Mouse (Mus musculus) MEL (cell line): ENCODE measurements around the gene Ski. TPM values are rescaled to one million over a fixed set of nuclear protein-coding genes. Genes with fewer than 3 reads are reported as not detected.

Experiments used
- DNase-seq: peaks from one replicate; pipeline ENCODE4 v3.0.0; 2011; ENCODE audit warnings: low read depth, low spot score
- H3K27ac ChIP-seq: 2 replicates; pipeline ENCODE4 v1.5.1; 2012; ENCODE audit warnings: low read depth, mild to moderate bottlenecking, control low read depth, low read length, moderate library complexity; ENCODE audit not compliant: control insufficient read depth
- H3K27me3 ChIP-seq, 2 experiments: fragments of 150-350 bp in 1 of 2; sonication (generic) in 1 of 2; 2 replicates each; pipeline ENCODE4 v1.6.1; 2012; ENCODE audit warnings: low read length in 2 of 2, mild to moderate bottlenecking in 2 of 2, improper control_type of control experiment in 1 of 2, moderate library complexity in 1 of 2; ENCODE audit not compliant: insufficient read depth in 2 of 2, control insufficient read depth in 1 of 2
- H3K36me3 ChIP-seq, 2 experiments: 2 replicates each; pipeline ENCODE4 v1.6.1; 2012 to 2014; ENCODE audit warnings: low read length in 2 of 2, improper control_type of control experiment in 1 of 2, inconsistent platforms in 1 of 2, mild to moderate bottlenecking in 1 of 2; ENCODE audit not compliant: insufficient read depth in 2 of 2, control insufficient read depth in 1 of 2
- H3K4me1 ChIP-seq, 2 experiments: fragments of 150-350 bp in 1 of 2; sonication (generic) in 1 of 2; 2 replicates each; pipeline ENCODE4 v1.6.1; 2012; ENCODE audit warnings: low read length in 2 of 2, improper control_type of control experiment in 1 of 2, mild to moderate bottlenecking in 1 of 2; ENCODE audit not compliant: insufficient read depth in 2 of 2, control insufficient read depth in 1 of 2
- H3K4me3 ChIP-seq, 2 experiments: fragments of 150-350 bp in 1 of 2; sonication (generic) in 1 of 2; 2 replicates each; pipeline ENCODE4 v1.5.1; 2012; ENCODE audit warnings: low read depth in 2 of 2, low read length in 2 of 2, mild to moderate bottlenecking in 2 of 2, moderate library complexity in 2 of 2, control low read depth in 1 of 2, improper control_type of control experiment in 1 of 2; ENCODE audit not compliant: control insufficient read depth in 1 of 2, insufficient read depth in 1 of 2
- H3K79me2 ChIP-seq: 2 replicates; pipeline ENCODE4 v1.6.1; 2012; ENCODE audit warnings: mild to moderate bottlenecking, low read length, moderate library complexity; ENCODE audit not compliant: control insufficient read depth, poor library complexity, insufficient read depth
- H3K9ac ChIP-seq: 2 replicates; pipeline ENCODE4 v1.6.1; 2012; ENCODE audit warnings: low read depth, mild to moderate bottlenecking, control low read depth, low read length, moderate library complexity; ENCODE audit not compliant: control insufficient read depth, poor library complexity, severe bottlenecking
- H3K9me3 ChIP-seq: fragments of 150-350 bp; sonication (generic); replicated peaks from 2 replicates; pipeline ENCODE4 v1.6.1; 2012; ENCODE audit warnings: mild to moderate bottlenecking, low read length, improper control_type of control experiment, moderate library complexity; ENCODE audit not compliant: insufficient read depth
- CHD1 ChIP-seq: IDR thresholded peaks from 2 replicates; pipeline ENCODE4 v1.6.1; 2012; ENCODE audit warnings: low read depth, mild to moderate bottlenecking, inconsistent platforms, low read length, improper control_type of control experiment
- CHD2 ChIP-seq: IDR thresholded peaks from 2 replicates; pipeline ENCODE4 v1.6.1; 2011; ENCODE audit warnings: low read length, improper control_type of control experiment
- CTCF ChIP-seq, 3 experiments: IDR thresholded peaks in 2 of 3; conservative IDR thresholded peaks in 1 of 3; 2 replicates each; pipeline ENCODE4 v1.5.1; 2011 to 2012; ENCODE audit warnings: low read length in 3 of 3, low read depth in 2 of 3, mild to moderate bottlenecking in 2 of 3, improper control_type of control experiment in 1 of 3, inconsistent platforms in 1 of 3, mixed read lengths in 1 of 3, moderate library complexity in 1 of 3; ENCODE audit not compliant: control insufficient read depth in 1 of 3, insufficient read depth in 1 of 3, poor library complexity in 1 of 3, severe bottlenecking in 1 of 3
- ELF1 ChIP-seq: IDR thresholded peaks from 2 replicates; pipeline ENCODE4 v1.6.1; 2014; ENCODE audit warnings: low read depth, mild to moderate bottlenecking, inconsistent platforms, low read length, improper control_type of control experiment, moderate library complexity
- EP300 ChIP-seq, 2 experiments: IDR thresholded peaks; 2 replicates each; pipeline ENCODE4 v1.6.1; 2011; ENCODE audit warnings: improper control_type of control experiment in 2 of 2, low read length in 2 of 2, low read depth in 1 of 2, mild to moderate bottlenecking in 1 of 2
- ETS1 ChIP-seq: IDR thresholded peaks from 2 replicates; pipeline ENCODE4 v1.6.1; 2012; ENCODE audit warnings: low read depth, mild to moderate bottlenecking, inconsistent platforms, low read length, improper control_type of control experiment, moderate library complexity
- GABPA ChIP-seq: IDR thresholded peaks from 2 replicates; pipeline ENCODE4 v1.6.1; 2012; ENCODE audit warnings: low read depth, mild to moderate bottlenecking, inconsistent platforms, low read length, improper control_type of control experiment, moderate library complexity
- HCFC1 ChIP-seq: IDR thresholded peaks from 2 replicates; pipeline ENCODE4 v1.6.1; 2012; ENCODE audit warnings: low read depth, mild to moderate bottlenecking, inconsistent platforms, low read length, improper control_type of control experiment, moderate library complexity
- JUND ChIP-seq: IDR thresholded peaks from 2 replicates; pipeline ENCODE4 v1.6.1; 2011; ENCODE audit warnings: low read depth, mild to moderate bottlenecking, improper control_type of control experiment, low read length
- KAT2A ChIP-seq: conservative IDR thresholded peaks from 2 replicates; pipeline ENCODE4 v1.6.1; 2012; ENCODE audit warnings: low read depth, low read length, improper control_type of control experiment, inconsistent platforms
- MAX ChIP-seq: IDR thresholded peaks from 2 replicates; pipeline ENCODE4 v1.6.1; 2011; ENCODE audit warnings: low read length, improper control_type of control experiment
- MAZ ChIP-seq: IDR thresholded peaks from 2 replicates; pipeline ENCODE4 v1.6.1; 2012; ENCODE audit warnings: low read depth, mild to moderate bottlenecking, inconsistent platforms, low read length, improper control_type of control experiment
- MEF2A ChIP-seq: IDR thresholded peaks from 2 replicates; pipeline ENCODE4 v1.6.1; 2014; ENCODE audit warnings: low read depth, mild to moderate bottlenecking, inconsistent platforms, low read length, improper control_type of control experiment; ENCODE audit not compliant: poor library complexity, insufficient replicate concordance, severe bottlenecking; ENCODE audit errors: extremely low read depth
- NELFE ChIP-seq: IDR thresholded peaks from 2 replicates; pipeline ENCODE4 v1.6.1; 2011; ENCODE audit warnings: low read depth, low read length, improper control_type of control experiment
- NRF1 ChIP-seq: IDR thresholded peaks from 2 replicates; pipeline ENCODE4 v1.6.1; 2014; ENCODE audit warnings: low read depth, mild to moderate bottlenecking, inconsistent platforms, low read length, improper control_type of control experiment, moderate library complexity; ENCODE audit not compliant: poor library complexity, insufficient read depth, severe bottlenecking
- POLR2A ChIP-seq, 2 experiments: IDR thresholded peaks; 2 replicates each; pipeline ENCODE4 v1.6.1; 2011 to 2012; ENCODE audit warnings: low read length in 2 of 2, mild to moderate bottlenecking in 2 of 2, control low read depth in 1 of 2, improper control_type of control experiment in 1 of 2, low read depth in 1 of 2, moderate library complexity in 1 of 2; ENCODE audit not compliant: control insufficient read depth in 1 of 2, insufficient read depth in 1 of 2, poor library complexity in 1 of 2
- POLR2AphosphoS2 ChIP-seq: IDR thresholded peaks from 2 replicates; pipeline ENCODE4 v1.6.1; 2011; ENCODE audit warnings: low read length, improper control_type of control experiment
- RAD21 ChIP-seq: IDR thresholded peaks from 2 replicates; pipeline ENCODE4 v1.6.1; 2011; ENCODE audit warnings: mild to moderate bottlenecking, low read depth, low read length, improper control_type of control experiment
- RCOR1 ChIP-seq: IDR thresholded peaks from 2 replicates; pipeline ENCODE4 v1.6.1; 2012; ENCODE audit warnings: low read depth, mild to moderate bottlenecking, inconsistent platforms, low read length, improper control_type of control experiment
- SIN3A ChIP-seq: IDR thresholded peaks from 2 replicates; pipeline ENCODE4 v1.6.1; 2012; ENCODE audit warnings: low read length, improper control_type of control experiment, inconsistent platforms
- SMC3 ChIP-seq: IDR thresholded peaks from 2 replicates; pipeline ENCODE4 v1.6.1; 2011; ENCODE audit warnings: low read depth, low read length, improper control_type of control experiment
- TBP ChIP-seq: IDR thresholded peaks from 2 replicates; pipeline ENCODE4 v1.8.0; 2011; ENCODE audit warnings: low read depth, low read length, improper control_type of control experiment
- TCF12 ChIP-seq: IDR thresholded peaks from 2 replicates; pipeline ENCODE4 v1.6.1; 2014; ENCODE audit warnings: low read depth, mild to moderate bottlenecking, inconsistent platforms, low read length, improper control_type of control experiment, moderate library complexity
- USF1 ChIP-seq: IDR thresholded peaks from 2 replicates; pipeline ENCODE4 v1.6.1; 2014; ENCODE audit warnings: low read depth, mild to moderate bottlenecking, inconsistent platforms, low read length, improper control_type of control experiment, moderate library complexity
- USF2 ChIP-seq, 2 experiments: IDR thresholded peaks; 2 replicates each; pipeline ENCODE4 v1.6.1; 2011 to 2012; ENCODE audit warnings: improper control_type of control experiment in 2 of 2, low read length in 2 of 2, borderline replicate concordance in 1 of 2, inconsistent platforms in 1 of 2, low read depth in 1 of 2, mild to moderate bottlenecking in 1 of 2; ENCODE audit not compliant: insufficient read depth in 1 of 2
- ZMIZ1 ChIP-seq: IDR thresholded peaks from 2 replicates; pipeline ENCODE4 v1.6.1; 2012; ENCODE audit warnings: low read depth, mild to moderate bottlenecking, inconsistent platforms, low read length, improper control_type of control experiment, moderate library complexity
- polyA plus RNA-seq, 2 experiments: library from polyadenylated mRNA; stranded (reverse) in 1 of 2; unstranded in 1 of 2; fragments of >175 nt in 1 of 2; fragments of >200 nt in 1 of 2; gene quantifications; 2 replicates each; pipeline versions ENCODE4 v1.2.1 to v1.2.4; 2012; ENCODE audit warnings: low replicate concordance in 2 of 2, low read depth in 1 of 2; ENCODE audit not compliant: insufficient read length in 2 of 2, insufficient read depth in 1 of 2, missing spikeins in 1 of 2
- total RNA-seq: library from RNA; depleted of rRNA; stranded (reverse); fragments of 300-350 nt; gene quantifications from 2 replicates; pipeline ENCODE4 v1.2.3, GENCODE M21; 2012

The Ski gene
- total and polyA plus RNA-seq, 3 experiments, result 6.9 to 16.1 TPM; not detected in 1

DNA sequence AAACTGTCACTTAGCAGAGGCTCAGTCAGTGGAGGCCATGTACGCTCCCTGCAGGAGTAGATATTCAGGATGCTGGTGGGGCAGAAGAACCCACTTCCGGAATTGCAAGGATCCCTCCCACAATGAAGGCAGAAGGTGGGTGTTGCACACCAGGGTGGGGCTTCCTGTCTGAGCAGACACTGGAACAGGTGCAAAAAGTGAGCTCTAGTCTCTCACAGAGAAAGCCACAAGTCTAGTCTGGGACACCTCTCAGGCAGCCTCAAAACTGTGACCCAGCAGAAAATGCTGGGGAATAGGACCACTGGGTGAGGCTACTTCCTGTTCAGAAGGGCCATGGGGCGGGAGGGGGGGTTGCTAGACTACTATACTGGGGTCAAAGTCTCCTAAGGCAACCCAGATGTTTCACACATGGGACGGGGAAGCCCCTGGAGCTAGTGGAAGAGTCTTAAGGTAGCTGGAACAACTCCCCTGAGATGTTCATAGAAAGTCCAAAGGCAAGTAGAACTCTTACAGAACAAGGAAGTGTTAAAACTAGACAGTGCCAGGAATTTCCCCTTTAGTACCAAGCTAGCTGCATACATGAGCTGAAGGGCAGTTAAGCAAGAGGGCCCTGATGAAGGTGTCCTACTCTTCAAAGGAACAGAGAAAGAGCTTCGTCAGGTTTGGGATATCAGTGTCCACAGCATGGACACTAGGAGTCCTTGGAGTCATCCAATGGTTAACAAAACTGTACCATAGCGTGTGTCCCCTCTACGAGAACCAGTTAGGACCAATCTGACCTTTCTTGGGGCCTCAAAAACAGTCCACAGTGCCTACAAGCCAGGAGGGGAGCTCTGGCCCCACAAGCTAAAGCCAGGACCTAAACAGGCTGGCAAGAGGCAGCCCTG, 59.7 kb downstream of the Ski start:
- TF ChIP-seq MAX, result no peak
- peak; percentile 69; the same call in 1 of the 2 replicates for TF ChIP-seq MAZ
- no peak for TF ChIP-seq ZMIZ1
- no peak for TF ChIP-seq CTCF (IDR thresholded peaks at IDR 0.05 in 2 of 3, conservative IDR thresholded peaks at IDR 0.05 in 1 of 3; ENCODE audit: control insufficient read depth in 1 of 3, insufficient read depth in 1 of 3, low read depth in 2 of 3, low read length in 3 of 3, poor library complexity in 1 of 3, severe bottlenecking in 1 of 3)
- TF ChIP-seq USF2 (IDR thresholded peaks at IDR 0.05; ENCODE audit: borderline replicate concordance in 1 of 2, insufficient read depth in 1 of 2, low read depth in 1 of 2, low read length in 2 of 2), result no peak
- peak; percentile 84 for TF ChIP-seq ELF1
- peak; percentile 7 to 45; a peak in 3 of 4 replicates for TF ChIP-seq EP300 (IDR thresholded peaks at IDR 0.05; ENCODE audit: low read depth in 1 of 2, low read length in 2 of 2)
- no peak for TF ChIP-seq CHD1
- no peak for TF ChIP-seq KAT2A
- TF ChIP-seq JUND, result no peak
- no peak for TF ChIP-seq MEF2A
- TF ChIP-seq GABPA, result no peak
- TF ChIP-seq ETS1, result peak; percentile 52; the same call in 1 of the 2 replicates
- TF ChIP-seq TBP, result 0 out of 2 replicates have a peak, but pooled peaks have one; percentile 3
- TF ChIP-seq USF1, result no peak
- TF ChIP-seq NELFE, result peak; percentile 48; the same call in 1 of the 2 replicates
- TF ChIP-seq NRF1, result no peak
- no peak for TF ChIP-seq POLR2AphosphoS2
- no peak for TF ChIP-seq HCFC1
- TF ChIP-seq RAD21, result no peak
- TF ChIP-seq SIN3A, result peak; percentile 46; the same call in 1 of the 2 replicates
- no peak for TF ChIP-seq RCOR1
- TF ChIP-seq CHD2, result no peak
- no peak for TF ChIP-seq SMC3
- peak in 1 of 2 experiments; percentile 46; a peak in 1 of 4 replicates for TF ChIP-seq POLR2A (IDR thresholded peaks at IDR 0.05; ENCODE audit: control insufficient read depth in 1 of 2, insufficient read depth in 1 of 2, low read depth in 1 of 2, low read length in 2 of 2, poor library complexity in 1 of 2)
- TF ChIP-seq TCF12, result peak; percentile 56
- TF ChIP-seq, all 39 proteins: peak for 9
- peaks cover 0 to 34% of the 10 kb centered on the region in 2 experiments; a peak in 2 of 4 replicates for H3K36me3 ChIP-seq
- peak; percentile 76 for DNase-seq
- H3K79me2 ChIP-seq, result peaks cover 6% of the 10 kb centered on the region
- no peak overlapping the region; a peak in 1 of 4 replicates for H3K4me3 ChIP-seq
- H3K9ac ChIP-seq, result peak overlapping the region; percentile 45
- peak overlapping the region; percentile 77 for H3K27ac ChIP-seq
- H3K4me1 ChIP-seq, result peaks cover 16 to 51% of the 10 kb centered on the region in 2 experiments
- no peaks in the 10 kb centered on the region for H3K27me3 ChIP-seq
- H3K9me3 ChIP-seq, result no peaks in the 10 kb centered on the region
